Mouse (Mus musculus): ENCODE measurements around the gene Btnl2. TPM values are rescaled to one million over a fixed set of nuclear protein-coding genes. Genes with fewer than 3 reads are reported as not detected.

Btnl2 gene
- polyA plus RNA-seq, 1 experiment from 2014 or later: 43.0 TPM

DNA sequence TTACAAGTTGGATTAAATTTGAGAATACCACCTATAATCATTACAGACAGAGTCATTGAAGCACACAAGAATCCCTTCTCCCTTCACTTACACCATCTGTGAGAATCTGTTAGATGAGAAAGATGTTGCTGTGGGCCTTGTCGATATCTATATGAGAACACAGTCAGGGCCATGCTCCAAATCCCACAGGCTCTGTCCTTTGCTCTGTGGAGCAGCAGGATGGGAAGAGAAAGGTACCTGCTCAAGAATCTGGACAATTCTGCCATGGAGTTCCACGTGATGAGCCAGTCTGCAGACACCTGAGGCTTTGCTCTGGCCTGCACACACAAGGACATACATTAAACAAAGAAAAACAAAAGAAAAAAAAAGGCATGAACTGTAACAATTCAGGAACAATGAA lies 37.9 kb upstream of the Btnl2 start:
- H3K4me1 ChIP-seq (replicated peaks; ENCODE audit: control insufficient read depth, insufficient read depth, low read length): no peaks in the 10 kb centered on the region
- TF ChIP-seq CTCF (IDR thresholded peaks at IDR 0.05; ENCODE audit: low read depth): no peak
- no peak overlapping the region for H3K9ac ChIP-seq (ENCODE audit: low read depth, low read length)
- 72% methylated on average over 2 of the region's 2 CpGs for WGBS
- no peak overlapping the region for H3K4me3 ChIP-seq (ENCODE audit: low read depth, low read length)
- no peaks in the 10 kb centered on the region for H3K27me3 ChIP-seq (replicated peaks; ENCODE audit: control insufficient read depth, insufficient read depth, low read length)
- no peak overlapping the region for H3K4me2 ChIP-seq (replicated peaks; ENCODE audit: low read depth)
- no peaks in the 10 kb centered on the region for H3K36me3 ChIP-seq (ENCODE audit: control insufficient read depth, insufficient read depth)
- ATAC-seq: no peak
- H3K9me3 ChIP-seq (ENCODE audit: control insufficient read depth): no peaks in the 10 kb centered on the region
- no peak overlapping the region for H3K27ac ChIP-seq (ENCODE audit: low read depth, low read length)

DNA sequence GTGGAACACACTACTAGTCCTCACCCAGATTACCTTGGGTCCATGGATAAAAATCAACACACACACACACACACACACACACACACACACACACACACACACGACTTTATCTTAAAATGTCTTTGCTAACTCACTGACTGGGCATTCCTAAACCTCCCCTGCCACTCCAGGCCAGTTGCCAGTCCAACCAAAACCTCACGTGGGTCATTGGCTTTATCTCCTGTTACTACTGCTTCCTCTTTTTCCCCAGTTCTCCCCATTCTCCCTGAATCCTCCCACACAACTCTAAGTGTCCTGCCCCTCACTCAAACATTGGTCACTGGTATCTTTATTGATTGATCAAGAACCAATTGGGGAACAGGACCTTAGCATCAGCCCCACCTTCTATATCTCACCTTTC lies 37.3 kb upstream of the Btnl2 start:
- H3K27ac ChIP-seq (ENCODE audit: low read depth, low read length): no peak overlapping the region
- 42% methylated on average over 2 of the region's 2 CpGs for WGBS
- H3K36me3 ChIP-seq (ENCODE audit: control insufficient read depth, insufficient read depth): no peaks in the 10 kb centered on the region
- no peaks in the 10 kb centered on the region for H3K9me3 ChIP-seq (ENCODE audit: control insufficient read depth)
- no peak overlapping the region for H3K4me3 ChIP-seq (ENCODE audit: low read depth, low read length)
- no peak for ATAC-seq
- H3K4me2 ChIP-seq (replicated peaks; ENCODE audit: low read depth): no peak overlapping the region
- no peak overlapping the region for H3K9ac ChIP-seq (ENCODE audit: low read depth, low read length)
- H3K4me1 ChIP-seq (replicated peaks; ENCODE audit: control insufficient read depth, insufficient read depth, low read length): no peaks in the 10 kb centered on the region
- no peaks in the 10 kb centered on the region for H3K27me3 ChIP-seq (replicated peaks; ENCODE audit: control insufficient read depth, insufficient read depth, low read length)
- TF ChIP-seq CTCF (IDR thresholded peaks at IDR 0.05; ENCODE audit: low read depth): no peak

DNA sequence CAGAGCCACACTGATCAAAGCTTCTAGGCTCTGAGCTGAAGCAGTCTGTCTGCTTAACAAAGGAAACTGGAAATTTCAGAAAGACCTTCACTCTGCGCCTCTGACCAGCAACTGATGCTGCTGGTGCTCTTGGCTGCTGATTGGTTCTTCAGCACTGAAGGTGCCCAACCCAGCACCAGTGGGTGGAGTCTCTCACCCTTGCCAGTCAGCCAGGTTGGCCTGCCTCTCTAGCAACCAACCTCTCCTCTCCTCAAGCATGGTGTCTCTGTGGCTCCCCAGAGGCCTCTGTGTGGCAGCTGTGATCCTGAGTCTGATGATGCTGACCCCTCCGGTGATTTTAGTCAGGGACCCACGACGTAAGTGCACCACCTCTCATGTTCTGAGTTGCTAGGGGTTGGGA lies 29.2 kb upstream of the Btnl2 start, which contains the start of gene H2-Eb2:
Gene H2-Eb2 (plus strand): TSS at position 230 of the 400 bp plus-strand sequence.
- TF ChIP-seq CTCF (IDR thresholded peaks at IDR 0.05; ENCODE audit: low read depth): no peak

DNA sequence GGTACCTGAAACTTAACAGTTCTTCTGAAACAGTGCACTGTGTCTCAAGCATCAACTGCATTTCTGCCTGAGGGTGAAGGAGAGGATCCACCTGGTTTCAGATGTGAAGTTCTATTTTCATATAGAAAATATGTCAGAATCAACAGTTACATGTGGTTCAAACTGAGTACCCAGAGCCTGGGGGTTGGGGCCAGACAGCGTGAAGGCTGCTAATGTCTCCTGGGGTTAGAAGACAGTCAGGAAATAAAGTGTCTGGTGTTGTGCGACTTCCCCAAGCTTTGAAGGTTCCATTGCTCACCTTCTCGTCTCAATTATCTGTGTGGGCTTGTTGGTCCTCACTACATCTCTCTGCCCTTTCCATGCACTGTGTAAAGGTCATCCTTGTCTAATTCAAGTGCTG lies 28.2 kb upstream of the Btnl2 start:
- TF ChIP-seq CTCF (IDR thresholded peaks at IDR 0.05; ENCODE audit: low read depth): no peak
- Histone ChIP-seq H3K9me3 (ENCODE audit: control insufficient read depth) (no peaks in the 10 kb centered on the region), H3K9ac (ENCODE audit: low read depth, low read length) (no peak overlapping the region), H3K4me2 (replicated peaks; ENCODE audit: low read depth) (no peak overlapping the region), H3K27me3 (replicated peaks; ENCODE audit: control insufficient read depth, insufficient read depth, low read length) (no peaks in the 10 kb centered on the region), H3K27ac (ENCODE audit: low read depth, low read length) (no peak overlapping the region), H3K4me1 (replicated peaks; ENCODE audit: control insufficient read depth, insufficient read depth, low read length) (no peaks in the 10 kb centered on the region), H3K4me3 (ENCODE audit: low read depth, low read length) (no peak overlapping the region), H3K36me3 (ENCODE audit: control insufficient read depth, insufficient read depth) (no peaks in the 10 kb centered on the region)
- WGBS: 73% methylated on average over 3 of the region's 3 CpGs
- no peak for ATAC-seq

More for the DNA sequence above, 29.2 kb upstream of the Btnl2 start, which contains the start of gene H2-Eb2:
- Histone ChIP-seq H3K9ac (ENCODE audit: low read depth, low read length) (no peak within 1 kb of the TSS), H3K4me3 (ENCODE audit: low read depth, low read length) (no peak within 1 kb of the TSS), H3K9me3 (ENCODE audit: control insufficient read depth) (no peaks in the 10 kb centered on the region), H3K27me3 (replicated peaks; ENCODE audit: control insufficient read depth, insufficient read depth, low read length) (no peaks in the 10 kb centered on the region), H3K36me3 (ENCODE audit: control insufficient read depth, insufficient read depth) (no peaks in the 10 kb centered on the region), H3K4me2 (replicated peaks; ENCODE audit: low read depth) (no peak within 1 kb of the TSS), H3K27ac (ENCODE audit: low read depth, low read length) (no peak within 1 kb of the TSS), H3K4me1 (replicated peaks; ENCODE audit: control insufficient read depth, insufficient read depth, low read length) (no peaks in the 10 kb centered on the region)
- WGBS: 54% methylated on average over 4 of the region's 4 CpGs
- ATAC-seq: no peak

DNA sequence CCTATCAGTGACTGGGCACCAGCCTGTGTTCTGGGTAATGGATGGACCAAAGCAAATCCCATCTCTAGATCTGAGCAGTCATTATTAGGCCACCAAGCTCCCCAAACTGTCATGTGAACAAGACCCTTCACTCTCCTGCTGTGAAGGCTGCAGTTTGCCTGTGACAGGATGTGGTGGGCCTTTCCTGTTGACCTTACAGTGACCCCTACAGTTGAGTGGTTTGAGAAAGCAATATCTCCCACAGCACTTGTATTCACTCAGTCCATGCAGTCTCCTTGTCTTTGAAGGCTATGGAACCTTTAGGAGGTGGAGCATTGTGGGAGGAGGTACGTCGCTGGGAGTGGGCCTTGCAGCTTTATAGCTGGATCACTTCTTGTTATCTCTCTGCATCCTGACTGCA lies 24.8 kb upstream of the Btnl2 start:
- no peaks in the 10 kb centered on the region for H3K27me3 ChIP-seq (replicated peaks; ENCODE audit: control insufficient read depth, insufficient read depth, low read length)
- no peak overlapping the region for H3K4me3 ChIP-seq (ENCODE audit: low read depth, low read length)
- no peak for TF ChIP-seq CTCF (IDR thresholded peaks at IDR 0.05; ENCODE audit: low read depth)
- no peak overlapping the region for H3K4me2 ChIP-seq (replicated peaks; ENCODE audit: low read depth)
- ATAC-seq: no peak
- H3K4me1 ChIP-seq (replicated peaks; ENCODE audit: control insufficient read depth, insufficient read depth, low read length): no peaks in the 10 kb centered on the region
- no peak overlapping the region for H3K9ac ChIP-seq (ENCODE audit: low read depth, low read length)
- 63% methylated on average over 2 of the region's 2 CpGs for WGBS
- H3K36me3 ChIP-seq (ENCODE audit: control insufficient read depth, insufficient read depth): no peaks in the 10 kb centered on the region
- no peaks in the 10 kb centered on the region for H3K9me3 ChIP-seq (ENCODE audit: control insufficient read depth)
- no peak overlapping the region for H3K27ac ChIP-seq (ENCODE audit: low read depth, low read length)

DNA sequence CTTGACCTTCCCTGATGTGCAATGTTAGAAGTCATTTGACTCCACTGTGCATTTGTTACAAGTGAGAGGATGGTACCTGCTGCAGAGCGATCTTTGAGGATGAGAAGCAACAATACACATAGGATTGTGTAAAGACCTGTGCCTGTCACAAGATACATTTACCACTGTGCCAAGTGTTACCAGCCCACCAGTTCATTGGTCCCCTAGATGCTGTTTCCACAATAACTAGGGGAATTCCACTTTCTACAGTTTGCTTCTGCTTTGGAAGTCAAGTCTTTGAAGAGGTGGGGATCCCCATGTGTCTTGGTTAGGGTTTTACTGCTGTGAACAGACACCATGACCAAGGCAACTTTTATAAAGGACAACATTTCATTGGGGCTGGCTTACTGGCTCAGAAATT lies 23.4 kb upstream of the Btnl2 start:
- Histone ChIP-seq H3K9me3 (ENCODE audit: control insufficient read depth) (no peaks in the 10 kb centered on the region), H3K27ac (ENCODE audit: low read depth, low read length) (no peak overlapping the region), H3K36me3 (ENCODE audit: control insufficient read depth, insufficient read depth) (no peaks in the 10 kb centered on the region), H3K4me3 (ENCODE audit: low read depth, low read length) (no peak overlapping the region), H3K4me2 (replicated peaks; ENCODE audit: low read depth) (no peak overlapping the region), H3K4me1 (replicated peaks; ENCODE audit: control insufficient read depth, insufficient read depth, low read length) (no peaks in the 10 kb centered on the region), H3K27me3 (replicated peaks; ENCODE audit: control insufficient read depth, insufficient read depth, low read length) (no peaks in the 10 kb centered on the region), H3K9ac (ENCODE audit: low read depth, low read length) (no peak overlapping the region)
- TF ChIP-seq CTCF (IDR thresholded peaks at IDR 0.05; ENCODE audit: low read depth): no peak
- no peak for ATAC-seq
- 87% methylated on average over 1 of the region's 1 CpGs for WGBS
